Mouse (Mus musculus) CH12.LX (cell line): ENCODE measurements around the gene Socs5. TPM values are rescaled to one million over a fixed set of nuclear protein-coding genes. Genes with fewer than 3 reads are reported as not detected.

ENCODE experiments used
- DNase-seq: peaks from one replicate; pipeline ENCODE4 v3.0.0-alpha.2; 2013; ENCODE audit errors: extremely low read depth
- H3K27ac ChIP-seq: 2 replicates; pipeline ENCODE4 v1.5.1; 2012; ENCODE audit warnings: low read depth, mild to moderate bottlenecking, control low read depth, moderate library complexity; ENCODE audit not compliant: insufficient read depth
- H3K27me3 ChIP-seq: replicated peaks from 2 replicates; pipeline ENCODE3; 2012; ENCODE audit warnings: inconsistent platforms
- H3K36me3 ChIP-seq, 2 experiments: replicated peaks in 1 of 2; 2 replicates each; pipeline versions ENCODE3 to v1.6.1; 2012; ENCODE audit warnings: inconsistent platforms in 1 of 2, low read length in 1 of 2, mild to moderate bottlenecking in 1 of 2, mixed read lengths in 1 of 2, moderate library complexity in 1 of 2; ENCODE audit not compliant: control insufficient read depth in 1 of 2, insufficient read depth in 1 of 2
- H3K4me1 ChIP-seq, 2 experiments: 2 replicates each; pipeline ENCODE4 v1.6.1; 2012; ENCODE audit warnings: inconsistent platforms in 1 of 2, moderate library complexity in 1 of 2; ENCODE audit not compliant: insufficient read depth in 2 of 2, control insufficient read depth in 1 of 2
- H3K4me2 ChIP-seq: 2 replicates; pipeline ENCODE4 v1.6.1; 2012; ENCODE audit warnings: low read depth, mild to moderate bottlenecking, control low read depth; ENCODE audit not compliant: poor library complexity, insufficient read depth, severe bottlenecking
- H3K4me3 ChIP-seq, 3 experiments: fragments of 150-350 bp in 1 of 3; sonication (generic) in 1 of 3; replicated peaks in 1 of 3; 2 replicates each; pipeline versions ENCODE3 to v1.5.1; 2011 to 2012; ENCODE audit warnings: low read depth in 2 of 3, low read length in 2 of 3, mild to moderate bottlenecking in 2 of 3, moderate library complexity in 2 of 3, control low read depth in 1 of 3, improper control_type of control experiment in 1 of 3, inconsistent platforms in 1 of 3, mixed read lengths in 1 of 3; ENCODE audit not compliant: poor library complexity in 1 of 3
- H3K79me2 ChIP-seq: replicated peaks from 2 replicates; pipeline ENCODE4 v1.6.1; 2012; ENCODE audit warnings: mild to moderate bottlenecking, moderate library complexity; ENCODE audit not compliant: control insufficient read depth, poor library complexity, insufficient read depth, severe bottlenecking; ENCODE audit errors: extremely low read depth
- H3K9ac ChIP-seq: 2 replicates; pipeline ENCODE4 v1.6.1; 2012; ENCODE audit warnings: low read depth, mild to moderate bottlenecking, control low read depth, moderate library complexity; ENCODE audit not compliant: insufficient read depth
- H3K9me3 ChIP-seq: replicated peaks from 2 replicates; pipeline ENCODE3; 2012; ENCODE audit warnings: low read length, inconsistent platforms, mixed read lengths
- CHD2 ChIP-seq: IDR thresholded peaks from 2 replicates; pipeline ENCODE4 v1.6.1; 2011; ENCODE audit warnings: low read length, improper control_type of control experiment
- EP300 ChIP-seq: IDR thresholded peaks from 2 replicates; pipeline ENCODE4 v1.6.1; 2011; ENCODE audit warnings: low read length, improper control_type of control experiment
- HCFC1 ChIP-seq: IDR thresholded peaks from 2 replicates; pipeline ENCODE4 v1.6.1; 2012; ENCODE audit warnings: low read depth, mild to moderate bottlenecking, inconsistent platforms, low read length, improper control_type of control experiment
- KAT2A ChIP-seq: IDR thresholded peaks from 2 replicates; pipeline ENCODE4 v1.6.1; 2012; ENCODE audit warnings: low read length, improper control_type of control experiment, inconsistent platforms; ENCODE audit not compliant: insufficient replicate concordance
- MAFK ChIP-seq: IDR thresholded peaks from 2 replicates; pipeline ENCODE4 v1.6.1; 2011; ENCODE audit warnings: low read length, improper control_type of control experiment; ENCODE audit not compliant: insufficient replicate concordance
- MEF2A ChIP-seq: IDR thresholded peaks from 2 replicates; pipeline ENCODE4 v1.6.1; 2014; ENCODE audit warnings: low read depth, mild to moderate bottlenecking, inconsistent platforms, low read length, improper control_type of control experiment, borderline replicate concordance
- RAD21 ChIP-seq: IDR thresholded peaks from 2 replicates; pipeline ENCODE4 v1.6.1; 2011; ENCODE audit warnings: low read depth, mild to moderate bottlenecking, low read length, improper control_type of control experiment, moderate library complexity
- RCOR1 ChIP-seq: conservative IDR thresholded peaks from 2 replicates; pipeline ENCODE4 v1.6.1; 2012; ENCODE audit warnings: low read depth, mild to moderate bottlenecking, inconsistent platforms, low read length, improper control_type of control experiment
- SIN3A ChIP-seq: IDR thresholded peaks from 2 replicates; pipeline ENCODE4 v1.6.1; 2012; ENCODE audit warnings: low read length, improper control_type of control experiment, inconsistent platforms
- ZKSCAN1 ChIP-seq: IDR thresholded peaks from 2 replicates; pipeline ENCODE4 v1.6.1; 2012; ENCODE audit warnings: low read depth, inconsistent platforms, low read length, improper control_type of control experiment, borderline replicate concordance
- ZMIZ1 ChIP-seq: IDR thresholded peaks from 2 replicates; pipeline ENCODE4 v1.6.1; 2012; ENCODE audit warnings: low read depth, mild to moderate bottlenecking, inconsistent platforms, low read length, improper control_type of control experiment
- dilution Hi-C: fragments of 300-500 bp; cut with MboI; formaldehyde crosslinking; loops from 2 replicates; pipeline ENCODE4 v1.14.3; 2020; ENCODE audit warnings: low sequenced_read_pairs; ENCODE audit not compliant: extremely low pct_unique_long_range_greater_than_20kb, extremely low pct_ligation_motif_present
- in situ Hi-C: fragments of 300-500 bp; cut with MboI; formaldehyde crosslinking; loops from 3 replicates; pipeline ENCODE4 v1.14.3; 2019; ENCODE audit warnings: low sequenced_read_pairs, low pct_ligation_motif_present, low pct_unique_long_range_greater_than_20kb, mixed read lengths
- polyA plus RNA-seq: library from polyadenylated mRNA; unstranded; fragments of >175 nt; gene quantifications from 2 replicates; pipeline ENCODE4 v1.2.1, GENCODE M21; 2012; ENCODE audit warnings: low read depth; ENCODE audit not compliant: insufficient read length
- total RNA-seq, 2 experiments: library from RNA; depleted of rRNA; stranded (reverse); fragments of 300-350 nt in 1 of 2; fragments of >200 nt in 1 of 2; gene quantifications; 2 replicates each; pipeline ENCODE4 v1.2.3; 2012 to 2014

The Socs5 gene
- total and polyA plus RNA-seq, 3 experiments: 0.52 to 0.85 (median 0.80) TPM

- dilution Hi-C loops: no loop called here
- TF ChIP-seq RAD21 (no peak), RCOR1 (no peak), EP300 (no peak), CHD2 (no peak), ZMIZ1 (no peak)
- TF ChIP-seq, all 38 proteins: peak for 0
Measured at GRCm38 (mm10) chr17:87142271-87142670, 34.8 kb downstream of the Socs5 start.

GRCm38 (mm10) chr17:87143186-87143585 lies 35.7 kb downstream of the Socs5 start:
- DNase-seq: no peak
- H3K27ac ChIP-seq: no peak overlapping the region

More at GRCm38 (mm10) chr17:87142271-87142670, 34.8 kb downstream of the Socs5 start:
- no peak overlapping the region for H3K9ac ChIP-seq
- H3K79me2 ChIP-seq: no peaks in the 10 kb centered on the region
- no peak for DNase-seq
- H3K4me1 ChIP-seq: peaks cover 0 to 6% of the 10 kb centered on the region in 2 experiments; a peak in 2 of 4 replicates
- H3K4me3 ChIP-seq: no peak overlapping the region
- H3K4me2 ChIP-seq: no peak overlapping the region
- H3K9me3 ChIP-seq: peaks cover 2% of the 10 kb centered on the region
- H3K27me3 ChIP-seq: no peaks in the 10 kb centered on the region
- H3K27ac ChIP-seq: no peak overlapping the region
- no peaks in the 10 kb centered on the region for H3K36me3 ChIP-seq
- in situ Hi-C loops: no loop called here

GRCm38 (mm10) chr17:87146415-87147021 lies 39.0 kb downstream of the Socs5 start:
- in situ Hi-C loops: no loop called here
- Histone ChIP-seq H3K27ac (no peak overlapping the region), H3K4me3 (no peak overlapping the region), H3K27me3 (no peaks in the 10 kb centered on the region), H3K9me3 (peaks cover 2% of the 10 kb centered on the region), H3K36me3 (no peaks in the 10 kb centered on the region), H3K4me1 (peaks cover 0 to 6% of the 10 kb centered on the region in 2 experiments; a peak in 2 of 4 replicates), H3K79me2 (no peaks in the 10 kb centered on the region), H3K4me2 (no peak overlapping the region), H3K9ac (no peak overlapping the region)
- dilution Hi-C loops: no loop called here
- no peak for DNase-seq
- no peak for TF ChIP-seq ZKSCAN1
- TF ChIP-seq SIN3A: no peak
- no peak for TF ChIP-seq KAT2A

More at GRCm38 (mm10) chr17:87143186-87143585, 35.7 kb downstream of the Socs5 start:
- Histone ChIP-seq H3K79me2 (no peaks in the 10 kb centered on the region), H3K9me3 (peaks cover 2% of the 10 kb centered on the region), H3K4me2 (no peak overlapping the region), H3K9ac (no peak overlapping the region), H3K27me3 (no peaks in the 10 kb centered on the region), H3K4me3 (no peak overlapping the region), H3K4me1 (peaks cover 0 to 6% of the 10 kb centered on the region in 2 experiments; a peak in 2 of 4 replicates), H3K36me3 (no peaks in the 10 kb centered on the region)
- in situ Hi-C loops (no loop called here), dilution Hi-C loops (no loop called here)
- TF ChIP-seq ZKSCAN1 (no peak), MAFK (no peak), KAT2A (no peak), RCOR1 (no peak), MEF2A (no peak), HCFC1 (no peak)
